Mouse (Mus musculus) right cerebral cortex, postnatal 14 days (tissue): ENCODE results near the gene Ubn2.
A peak's percentile ranks its signal among the peaks of the same experiment; 100 is the strongest.
"Not testable (repeated sequence)": the region's sequence is repeated elsewhere in the genome, so short reads cannot be mapped to it uniquely, and the experiment has no call there.

Experiments
- DNase-seq: peaks from one replicate; pipeline ENCODE4 v3.0.0; 2022

Ubn2 gene

GRCm38 (mm10) chr6:38534640-38535365 is 101.1 kb downstream of the Ubn2 start:
- peak; percentile 98 for DNase-seq

GRCm38 (mm10) chr6:38535366-38535690 is 101.6 kb downstream of the Ubn2 start:
- DNase-seq, result no peak

- no peak for DNase-seq
These were observed 102.0 kb downstream of the Ubn2 start for GRCm38 (mm10) chr6:38535788-38536187.

GRCm38 (mm10) chr6:38544141-38544540 is 110.4 kb downstream of the Ubn2 start:
- not testable (repeated sequence) for DNase-seq

GRCm38 (mm10) chr6:38547005-38547404 is 113.3 kb downstream of the Ubn2 start:
- not testable (repeated sequence) for DNase-seq

- DNase-seq, result no peak
These were observed 114.0 kb downstream of the Ubn2 start for GRCm38 (mm10) chr6:38547707-38548106.

GRCm38 (mm10) chr6:38548595-38548994 is 114.8 kb downstream of the Ubn2 start:
- not testable (repeated sequence) for DNase-seq

GRCm38 (mm10) chr6:38549840-38550239 is 116.1 kb downstream of the Ubn2 start:
- DNase-seq, result not testable (repeated sequence)

- DNase-seq, result peak; percentile 43
These were observed 116.7 kb downstream of the Ubn2 start for GRCm38 (mm10) chr6:38550250-38551061.

- DNase-seq, result peak; percentile 98
These were observed 117.6 kb downstream of the Ubn2 start, which contains the start of gene Luc7l2 for GRCm38 (mm10) chr6:38551062-38551988. Gene Luc7l2, plus strand, starts transcription at chr6:38551334.

GRCm38 (mm10) chr6:38551989-38552635 is 118.4 kb downstream of the Ubn2 start:
- peak; percentile 97 for DNase-seq

- no peak for DNase-seq
These were observed 118.9 kb downstream of the Ubn2 start for GRCm38 (mm10) chr6:38552636-38553000.
